Mouse (Mus musculus): ENCODE data around the gene Plekhg5.

- no peak for TF ChIP-seq CTCF (IDR thresholded peaks at IDR 0.05; ENCODE audit: borderline replicate concordance, control insufficient read depth, extremely low read depth, insufficient read depth, low read length, poor library complexity)
- TF ChIP-seq POLR2A (IDR thresholded peaks at IDR 0.05; ENCODE audit: control insufficient read depth, extremely low read depth, insufficient read depth, low read length, poor library complexity), result no peak
Measured at GRCm38 (mm10) chr4:152135363-152135762, 63.1 kb downstream of the Plekhg5 start.
